In the genomic region with DNA sequence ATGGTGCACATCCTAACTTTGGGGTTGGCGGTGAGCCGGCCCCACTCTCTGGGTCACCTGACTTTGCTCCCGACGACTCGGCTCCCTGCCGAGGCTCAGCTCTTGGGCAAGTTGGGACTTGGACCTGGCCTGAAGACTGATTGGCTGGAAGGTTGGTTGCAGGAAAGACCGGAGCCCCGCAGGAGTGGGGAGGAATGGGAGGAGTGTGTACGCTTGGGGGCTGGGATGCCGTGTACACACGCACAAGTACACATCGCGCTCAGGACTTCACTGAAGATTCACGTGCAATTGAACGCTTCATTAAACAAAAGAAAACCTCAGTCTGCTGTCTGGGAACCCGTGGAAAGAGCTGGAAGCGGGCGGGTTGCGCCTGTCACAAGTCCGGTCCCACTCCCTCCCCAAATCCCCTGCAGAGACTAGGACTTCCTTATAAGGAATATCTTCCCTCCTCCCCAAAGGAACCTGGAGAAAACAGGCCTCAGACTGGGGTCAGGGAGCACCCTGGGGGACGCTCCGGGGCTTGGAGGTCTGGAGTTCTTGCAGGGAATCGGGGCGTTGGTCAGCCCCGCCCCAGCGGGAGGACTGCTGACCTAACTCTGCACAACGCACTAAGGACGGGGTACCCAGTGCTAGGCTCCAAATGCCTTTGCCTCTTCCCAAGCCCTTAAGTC, we compare ENCODE assay signal across 8 mouse cellular contexts. TPM values are rescaled to one million over a fixed set of nuclear protein-coding genes. Genes with fewer than 3 reads are reported as not detected.
A peak's percentile ranks its signal among the peaks of the same experiment; 100 is the strongest.
DNase-seq lines count a peak whose midpoint lies in the region; ATAC-seq lines count a peak whose summit lies in the region.

No protein-coding gene starts in this region.

- H3K4me1 ChIP-seq in embryonic facial prominence, embryonic 12.5 days, result peaks cover 12% of the 10 kb centered on the region; the same call in 1 of the 2 replicates
- peaks cover 32% of the 10 kb centered on the region for H3K4me1 ChIP-seq in heart, embryonic 10.5 days
- H3K4me1 ChIP-seq in lung, embryonic 16.5 days (replicated peaks; ENCODE audit: control insufficient read depth, insufficient read depth, low read length), result peaks cover 24% of the 10 kb centered on the region
- H3K4me1 ChIP-seq in stomach, embryonic 14.5 days (ENCODE audit: control insufficient read depth, insufficient read depth, low read length), result peaks cover 23% of the 10 kb centered on the region

- no peaks in the 10 kb centered on the region for H3K9me3 ChIP-seq in embryonic facial prominence, embryonic 12.5 days
- H3K9me3 ChIP-seq in heart, embryonic 10.5 days, result no peaks in the 10 kb centered on the region
- H3K9me3 ChIP-seq in lung, embryonic 16.5 days (ENCODE audit: control insufficient read depth, low read length), result no peaks in the 10 kb centered on the region
- H3K9me3 ChIP-seq in stomach, embryonic 14.5 days (ENCODE audit: control insufficient read depth, low read depth, low read length), result no peaks in the 10 kb centered on the region

- H3K36me3 ChIP-seq in embryonic facial prominence, embryonic 12.5 days, result no peaks in the 10 kb centered on the region
- H3K36me3 ChIP-seq in heart, embryonic 10.5 days, result no peaks in the 10 kb centered on the region
- H3K36me3 ChIP-seq in lung, embryonic 16.5 days (ENCODE audit: control insufficient read depth, insufficient read depth, low read length), result no peaks in the 10 kb centered on the region
- H3K36me3 ChIP-seq in stomach, embryonic 14.5 days (ENCODE audit: control insufficient read depth, insufficient read depth, low read length), result no peaks in the 10 kb centered on the region

- H3K4me3 ChIP-seq in embryonic facial prominence, embryonic 12.5 days, result peak overlapping the region; percentile 32
- peak overlapping the region; percentile 63 for H3K4me3 ChIP-seq in heart, embryonic 10.5 days
- H3K4me3 ChIP-seq in lung, embryonic 16.5 days (ENCODE audit: low read length), result peak overlapping the region; percentile 50
- H3K4me3 ChIP-seq in stomach, embryonic 14.5 days (ENCODE audit: low read depth, low read length), result peak overlapping the region; percentile 34

- peaks cover 4% of the 10 kb centered on the region for H3K27me3 ChIP-seq in embryonic facial prominence, embryonic 12.5 days
- H3K27me3 ChIP-seq in heart, embryonic 10.5 days (ENCODE audit: insufficient read depth, poor library complexity, severe bottlenecking), result peaks cover 7% of the 10 kb centered on the region; the same call in 1 of the 2 replicates
- no peaks in the 10 kb centered on the region for H3K27me3 ChIP-seq in lung, embryonic 16.5 days (ENCODE audit: control insufficient read depth, insufficient read depth, low read depth, low read length)
- no peaks in the 10 kb centered on the region for H3K27me3 ChIP-seq in stomach, embryonic 14.5 days (ENCODE audit: control insufficient read depth, insufficient read depth, low read length)

- peak overlapping the region; percentile 54 for H3K4me2 ChIP-seq in embryonic facial prominence, embryonic 12.5 days (replicated peaks)
- peak overlapping the region; percentile 64 for H3K4me2 ChIP-seq in lung, embryonic 16.5 days (ENCODE audit: low read depth, low read length)
- H3K4me2 ChIP-seq in stomach, embryonic 14.5 days (replicated peaks; ENCODE audit: low read depth, low read length), result peak overlapping the region; percentile 79

- peak; percentile 4; the same call in 1 of the 2 replicates for ATAC-seq in embryonic facial prominence, embryonic 12.5 days (ENCODE audit: insufficient number of reproducible peaks, insufficient read depth, low FRiP score, low TSS enrichment)
- 0 out of 2 replicates have a peak, but pooled peaks have one; percentile 7 for ATAC-seq in lung, embryonic 16.5 days (ENCODE audit: low read depth)
- ATAC-seq in stomach, embryonic 14.5 days (ENCODE audit: insufficient number of reproducible peaks, insufficient read depth, low FRiP score, low read depth), result 0 out of 2 replicates have a peak, but pooled peaks have one; percentile 11

- peak; percentile 54 to 61 for DNase-seq in layer of hippocampus, postnatal 10 days (ENCODE audit: low spot score in 2 of 2)
- no peak for DNase-seq in layer of hippocampus, adult 18-20 months (ENCODE audit: low spot score in 2 of 2)
- DNase-seq in heart, embryonic 10.5 days (ENCODE audit: low spot score), result peak; percentile 76
- DNase-seq in kidney, adult 9 months, result peak; percentile 95
- no peak for DNase-seq in frontal cortex, adult 2 months (ENCODE audit: extremely low spot score in 1 of 2, low spot score in 1 of 2)

- 0 out of 2 replicates have a peak overlapping the region, but pooled peaks have one; percentile 32 for H3K27ac ChIP-seq in embryonic facial prominence, embryonic 12.5 days
- H3K27ac ChIP-seq in heart, embryonic 10.5 days, result peak overlapping the region; percentile 85
- H3K27ac ChIP-seq in lung, embryonic 16.5 days (ENCODE audit: low read length), result peak overlapping the region; percentile 32
- peak overlapping the region; percentile 84 for H3K27ac ChIP-seq in stomach, embryonic 14.5 days (ENCODE audit: low read length)

- H3K9ac ChIP-seq in embryonic facial prominence, embryonic 12.5 days, result 0 out of 2 replicates have a peak overlapping the region, but pooled peaks have one; percentile 13
- H3K9ac ChIP-seq in lung, embryonic 16.5 days (ENCODE audit: low read length), result peak overlapping the region; percentile 64
- H3K9ac ChIP-seq in stomach, embryonic 14.5 days (replicated peaks; ENCODE audit: low read depth, low read length), result peak overlapping the region; percentile 30

- 2% methylated on average over 28 of the region's 28 CpGs for WGBS in embryonic facial prominence, embryonic 12.5 days
- under 1% methylated on average over 28 of the region's 28 CpGs for WGBS in heart, embryonic 10.5 days
- 2% methylated on average over 28 of the region's 28 CpGs for WGBS in lung, embryonic 16.5 days
- 2% methylated on average over 28 of the region's 28 CpGs for WGBS in stomach, embryonic 14.5 days

RNA-seq across cellular contexts. Expression of gene Hexim1, which starts 4.0 kb away (rescaled TPM):
- total RNA-seq in layer of hippocampus, postnatal 10 days (2021), result 10 to 100 TPM; 38.0 to 38.7 TPM
- total RNA-seq in layer of hippocampus, adult 18-20 months (2021), result 10 to 100 TPM; 53.7 to 57.3 TPM
- 4.0 and 4.2 TPM in 2 replicates for polyA plus RNA-seq in embryonic facial prominence, embryonic 12.5 days (2016; fragmentation: Nextera tagmentation; extraction: Ambion mirVana)
- polyA plus RNA-seq in heart, embryonic 10.5 days (2016; fragmentation: Nextera tagmentation; extraction: Ambion mirVana), result 1.8 and 2.8 TPM in 2 replicates
- polyA plus RNA-seq in lung, embryonic 16.5 days (2015; fragmentation: Nextera tagmentation; extraction: Ambion mirVana), result 4.6 and 5.2 TPM in 2 replicates
- 7.6 and 7.7 TPM in 2 replicates for polyA plus RNA-seq in stomach, embryonic 14.5 days (2014; fragmentation: Nextera tagmentation; extraction: Ambion mirVana)
- polyA plus RNA-seq in frontal cortex, adult 2 months (2012; rRNA removed), result 25.6 and 25.8 TPM in 2 replicates

RNA-seq across cellular contexts. Expression of gene Acbd4, which starts 10.5 kb away (rescaled TPM):
- 10 to 100 TPM; 63.1 to 66.1 TPM for total RNA-seq in layer of hippocampus, postnatal 10 days (2021)
- 10 to 100 TPM; 75.1 to 90.2 TPM for total RNA-seq in layer of hippocampus, adult 18-20 months (2021)
- 9.7 and 11.2 TPM in 2 replicates for polyA plus RNA-seq in embryonic facial prominence, embryonic 12.5 days (2016; fragmentation: Nextera tagmentation; extraction: Ambion mirVana)
- 9.8 and 10.2 TPM in 2 replicates for polyA plus RNA-seq in heart, embryonic 10.5 days (2016; fragmentation: Nextera tagmentation; extraction: Ambion mirVana)
- 22.8 and 28.7 TPM in 2 replicates for polyA plus RNA-seq in lung, embryonic 16.5 days (2015; fragmentation: Nextera tagmentation; extraction: Ambion mirVana)
- polyA plus RNA-seq in stomach, embryonic 14.5 days (2014; fragmentation: Nextera tagmentation; extraction: Ambion mirVana), result 17.7 and 20.4 TPM in 2 replicates
- 38.1 and 44.9 TPM in 2 replicates for polyA plus RNA-seq in frontal cortex, adult 2 months (2012; rRNA removed)

RNA-seq across cellular contexts. Expression of gene Plcd3, which starts 10.6 kb away (rescaled TPM):
- total RNA-seq in layer of hippocampus, postnatal 10 days (2021), result 10 to 100 TPM; 13.4 to 13.7 TPM
- total RNA-seq in layer of hippocampus, adult 18-20 months (2021), result 10 to 100 TPM; 11.0 TPM
- polyA plus RNA-seq in embryonic facial prominence, embryonic 12.5 days (2016; fragmentation: Nextera tagmentation; extraction: Ambion mirVana), result 3.9 and 4.2 TPM in 2 replicates
- polyA plus RNA-seq in heart, embryonic 10.5 days (2016; fragmentation: Nextera tagmentation; extraction: Ambion mirVana), result 3.6 and 4.8 TPM in 2 replicates
- polyA plus RNA-seq in lung, embryonic 16.5 days (2015; fragmentation: Nextera tagmentation; extraction: Ambion mirVana), result 3.1 and 3.3 TPM in 2 replicates
- 2.5 TPM in 2 replicates for polyA plus RNA-seq in stomach, embryonic 14.5 days (2014; fragmentation: Nextera tagmentation; extraction: Ambion mirVana)
- polyA plus RNA-seq in frontal cortex, adult 2 months (2012; rRNA removed), result 12.3 and 13.3 TPM in 2 replicates

RNA-seq across cellular contexts. Expression of gene Hexim2, which starts 20.2 kb away (rescaled TPM):
- total RNA-seq in layer of hippocampus, postnatal 10 days (2021), result 10 to 100 TPM; 14.4 to 16.9 TPM
- total RNA-seq in layer of hippocampus, adult 18-20 months (2021), result 10 to 100 TPM; 11.2 to 12.5 TPM
- polyA plus RNA-seq in embryonic facial prominence, embryonic 12.5 days (2016; fragmentation: Nextera tagmentation; extraction: Ambion mirVana), result 13.5 and 13.8 TPM in 2 replicates
- 6.5 and 7.9 TPM in 2 replicates for polyA plus RNA-seq in heart, embryonic 10.5 days (2016; fragmentation: Nextera tagmentation; extraction: Ambion mirVana)
- polyA plus RNA-seq in lung, embryonic 16.5 days (2015; fragmentation: Nextera tagmentation; extraction: Ambion mirVana), result 8.7 and 10.1 TPM in 2 replicates
- 7.3 and 9.1 TPM in 2 replicates for polyA plus RNA-seq in stomach, embryonic 14.5 days (2014; fragmentation: Nextera tagmentation; extraction: Ambion mirVana)
- 11.5 and 14.1 TPM in 2 replicates for polyA plus RNA-seq in frontal cortex, adult 2 months (2012; rRNA removed)

RNA-seq across cellular contexts. Expression of gene Fmnl1, which starts 58.9 kb away (rescaled TPM):
- 10 to 100 TPM; 83.4 to 87.0 TPM for total RNA-seq in layer of hippocampus, postnatal 10 days (2021)
- total RNA-seq in layer of hippocampus, adult 18-20 months (2021), result 100 to 1,000 TPM; 132 to 148 TPM
- polyA plus RNA-seq in embryonic facial prominence, embryonic 12.5 days (2016; fragmentation: Nextera tagmentation; extraction: Ambion mirVana), result 0.97 and 1.8 TPM in 2 replicates
- polyA plus RNA-seq in heart, embryonic 10.5 days (2016; fragmentation: Nextera tagmentation; extraction: Ambion mirVana), result 0.92 and 1.2 TPM in 2 replicates
- polyA plus RNA-seq in lung, embryonic 16.5 days (2015; fragmentation: Nextera tagmentation; extraction: Ambion mirVana), result 2.9 and 3.0 TPM in 2 replicates
- 1.7 and 2.3 TPM in 2 replicates for polyA plus RNA-seq in stomach, embryonic 14.5 days (2014; fragmentation: Nextera tagmentation; extraction: Ambion mirVana)
- 76.2 and 85.2 TPM in 2 replicates for polyA plus RNA-seq in frontal cortex, adult 2 months (2012; rRNA removed)

Comparison
In these comparisons a context has a peak if more than half of its experiments do, and no peak if none do; other contexts are left out.
1. DNase-seq: peak in layer of hippocampus, postnatal 10 days (2 of 2), heart, embryonic 10.5 days (single experiment) and kidney, adult 9 months (single experiment); none in layer of hippocampus, adult 18-20 months (0 of 2) and frontal cortex, adult 2 months (0 of 2).
2. H3K27ac ChIP-seq: peak in every context shown above with its lines; median percentile 85 in heart, embryonic 10.5 days; 84 in stomach, embryonic 14.5 days; 32 in embryonic facial prominence, embryonic 12.5 days; 32 in lung, embryonic 16.5 days.
3. H3K9ac ChIP-seq: peak in every context shown above with its lines; median percentile 64 in lung, embryonic 16.5 days; 30 in stomach, embryonic 14.5 days; 13 in embryonic facial prominence, embryonic 12.5 days.
4. Peak in every context shown above with its lines, with median percentiles within 50 percentile points of each other: ATAC-seq, H3K4me2 ChIP-seq and H3K4me3 ChIP-seq.